Mouse (Mus musculus): ENCODE measurements around the gene Tmem47. TPM values are rescaled to one million over a fixed set of nuclear protein-coding genes. Genes with fewer than 3 reads are reported as not detected.

The Tmem47 gene
- polyA plus RNA-seq (2014; fragmentation: Nextera tagmentation; extraction: Ambion mirVana) = 39.2 and 45.4 TPM in 2 replicates

DNA sequence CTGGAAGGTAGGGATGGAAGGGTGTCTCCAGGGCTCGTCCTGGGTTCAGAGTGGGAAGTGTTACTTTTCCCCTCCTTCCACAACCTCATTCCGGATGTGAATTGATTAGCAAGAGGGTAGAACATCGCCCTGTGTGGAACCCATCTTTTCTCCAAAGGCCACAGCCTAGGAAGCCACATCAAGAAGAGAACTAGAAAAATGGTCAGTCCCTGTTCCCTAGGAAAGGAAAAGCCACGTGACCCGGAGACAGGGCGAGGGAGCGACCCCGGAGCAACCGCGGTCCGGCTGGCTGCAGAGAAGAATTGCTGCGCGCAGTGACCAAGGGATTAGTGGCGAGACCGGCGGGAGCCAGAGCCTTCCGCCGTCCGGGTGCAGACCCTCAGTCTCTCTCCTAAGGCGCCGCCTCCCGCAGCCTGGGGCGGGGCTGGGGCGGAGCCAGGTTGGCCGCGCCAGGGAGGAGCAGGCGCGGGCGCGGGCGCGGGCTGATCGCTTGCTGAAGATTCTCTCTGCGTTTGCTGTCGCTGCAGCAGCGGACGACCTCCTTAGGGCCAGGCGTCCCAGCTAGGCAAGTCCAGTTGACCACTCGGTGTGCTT, at the start of gene Tmem47:
Gene Tmem47 (plus strand): TSS at position 489 of the 594 bp plus-strand sequence.
- 9% methylated on average over 31 of the region's 39 CpGs for WGBS
- no peaks in the 10 kb centered on the region for H3K4me1 ChIP-seq (ENCODE audit: control insufficient read depth, insufficient read depth, low read length)
- peak within 1 kb of the TSS; percentile 64 for H3K9ac ChIP-seq (replicated peaks; ENCODE audit: low read length)
- H3K4me3 ChIP-seq (ENCODE audit: low read depth, low read length) = peak within 1 kb of the TSS; percentile 58
- DNase-seq (ENCODE audit: low spot score) = peak; percentile 83
- peak within 1 kb of the TSS; percentile 48; the same call in 1 of the 2 replicates for H3K27ac ChIP-seq (replicated peaks; ENCODE audit: low read depth, low read length)
- H3K9me3 ChIP-seq (replicated peaks; ENCODE audit: control insufficient read depth, low read length) = no peaks in the 10 kb centered on the region
- ATAC-seq (replicated peaks; ENCODE audit: insufficient number of reproducible peaks, low FRiP score, low TSS enrichment, low read depth) = peak; percentile 97
- peak within 1 kb of the TSS; percentile 33 for H3K4me2 ChIP-seq (ENCODE audit: low read depth, low read length)
- no peaks in the 10 kb centered on the region for H3K36me3 ChIP-seq (replicated peaks; ENCODE audit: control insufficient read depth, insufficient read depth, low read depth, low read length)
- H3K27me3 ChIP-seq (ENCODE audit: control insufficient read depth, insufficient read depth, low read length) = no peaks in the 10 kb centered on the region

DNA sequence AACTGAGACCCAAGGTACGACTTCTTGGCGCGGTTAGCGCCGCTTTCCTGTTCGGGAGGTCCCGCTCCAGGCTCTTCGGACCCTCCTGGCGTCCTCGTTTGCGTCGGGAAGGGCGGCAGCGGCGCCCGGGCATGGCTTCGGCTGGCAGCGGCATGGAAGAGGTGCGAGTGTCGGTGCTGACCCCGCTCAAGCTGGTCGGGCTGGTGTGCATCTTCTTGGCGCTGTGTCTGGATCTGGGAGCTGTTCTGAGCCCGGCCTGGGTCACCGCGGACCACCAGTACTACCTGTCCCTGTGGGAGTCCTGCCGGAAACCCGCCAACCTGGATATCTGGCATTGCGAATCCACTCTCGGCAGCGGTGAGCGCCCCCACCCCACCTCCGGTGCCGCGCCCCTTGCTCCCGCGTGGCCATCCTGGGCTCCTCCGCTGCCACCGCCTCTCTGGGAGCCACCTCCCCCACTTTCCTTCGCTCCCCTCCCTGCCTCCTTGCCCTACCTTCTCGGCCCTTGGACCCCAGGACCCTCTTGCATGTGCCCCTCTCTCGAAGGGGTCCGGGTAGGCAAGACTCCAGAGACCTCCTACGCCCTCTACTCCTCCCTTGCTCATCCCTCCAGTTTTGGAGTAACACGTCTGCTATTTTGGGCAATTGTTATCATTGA, 435 bp downstream of the Tmem47 start:
- Histone ChIP-seq H3K36me3 (replicated peaks; ENCODE audit: control insufficient read depth, insufficient read depth, low read depth, low read length) (no peaks in the 10 kb centered on the region), H3K4me3 (ENCODE audit: low read depth, low read length) (peak overlapping the region; percentile 58), H3K27ac (replicated peaks; ENCODE audit: low read depth, low read length) (peak overlapping the region; percentile 48; the same call in 1 of the 2 replicates), H3K9me3 (replicated peaks; ENCODE audit: control insufficient read depth, low read length) (no peaks in the 10 kb centered on the region), H3K4me1 (ENCODE audit: control insufficient read depth, insufficient read depth, low read length) (no peaks in the 10 kb centered on the region), H3K4me2 (ENCODE audit: low read depth, low read length) (peak overlapping the region; percentile 33), H3K27me3 (ENCODE audit: control insufficient read depth, insufficient read depth, low read length) (no peaks in the 10 kb centered on the region), H3K9ac (replicated peaks; ENCODE audit: low read length) (peak overlapping the region; percentile 64)
- ATAC-seq (replicated peaks; ENCODE audit: insufficient number of reproducible peaks, low FRiP score, low TSS enrichment, low read depth) (peak; percentile 46), DNase-seq (ENCODE audit: low spot score) (peak; percentile 23)
- 13% methylated on average over 44 of the region's 45 CpGs for WGBS

DNA sequence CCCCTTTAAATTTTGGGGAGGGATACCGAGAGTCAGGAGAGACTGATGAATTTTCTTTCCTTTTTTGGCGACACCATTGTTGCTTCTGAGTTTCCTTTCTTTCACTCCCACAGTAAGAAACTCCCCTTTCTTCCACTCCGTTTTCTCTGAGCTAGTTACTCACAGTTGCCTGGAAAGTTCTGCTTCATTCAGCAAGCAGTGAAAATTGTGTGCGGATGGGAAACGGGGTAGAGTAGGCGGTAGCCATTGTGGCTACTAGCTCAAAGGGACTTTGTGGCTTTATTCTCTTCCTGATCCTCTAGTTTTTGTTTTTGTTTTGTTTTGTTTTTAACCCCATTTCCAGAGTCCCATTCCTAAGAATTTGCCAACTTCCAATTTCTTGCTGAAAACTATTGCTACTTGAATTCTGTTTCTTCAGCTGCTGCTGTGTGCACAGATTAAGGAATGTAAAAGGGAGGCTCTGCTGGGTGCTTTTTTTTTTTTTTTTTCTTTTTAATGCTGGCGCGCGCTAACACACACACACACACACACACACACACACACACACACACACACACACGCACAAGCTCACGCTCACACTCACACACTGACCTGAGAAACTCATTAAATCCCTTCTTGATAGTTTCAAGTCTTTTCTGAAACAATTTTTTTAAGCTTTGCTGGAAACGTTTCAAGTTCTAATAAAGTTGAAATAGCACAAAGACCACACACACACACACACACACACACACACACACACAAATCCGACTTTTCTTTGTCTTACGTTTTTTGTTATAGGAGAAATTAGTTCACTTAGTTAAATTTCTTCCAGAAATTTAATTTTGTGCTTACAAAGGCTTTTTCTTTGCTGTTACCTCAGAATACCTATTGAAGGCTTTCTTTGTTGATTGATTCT, 1.5 kb downstream of the Tmem47 start:
- Histone ChIP-seq H3K4me1 (ENCODE audit: control insufficient read depth, insufficient read depth, low read length) (no peaks in the 10 kb centered on the region), H3K4me3 (ENCODE audit: low read depth, low read length) (peak overlapping the region; percentile 58), H3K4me2 (ENCODE audit: low read depth, low read length) (peak overlapping the region; percentile 21), H3K9me3 (replicated peaks; ENCODE audit: control insufficient read depth, low read length) (no peaks in the 10 kb centered on the region), H3K36me3 (replicated peaks; ENCODE audit: control insufficient read depth, insufficient read depth, low read depth, low read length) (no peaks in the 10 kb centered on the region), H3K27me3 (ENCODE audit: control insufficient read depth, insufficient read depth, low read length) (no peaks in the 10 kb centered on the region), H3K27ac (replicated peaks; ENCODE audit: low read depth, low read length) (peak overlapping the region; percentile 80), H3K9ac (replicated peaks; ENCODE audit: low read length) (peak overlapping the region; percentile 64)
- ATAC-seq (replicated peaks; ENCODE audit: insufficient number of reproducible peaks, low FRiP score, low TSS enrichment, low read depth) (no peak), DNase-seq (ENCODE audit: low spot score) (peak; percentile 28)
- WGBS = 11% methylated on average over 11 of the region's 14 CpGs

DNA sequence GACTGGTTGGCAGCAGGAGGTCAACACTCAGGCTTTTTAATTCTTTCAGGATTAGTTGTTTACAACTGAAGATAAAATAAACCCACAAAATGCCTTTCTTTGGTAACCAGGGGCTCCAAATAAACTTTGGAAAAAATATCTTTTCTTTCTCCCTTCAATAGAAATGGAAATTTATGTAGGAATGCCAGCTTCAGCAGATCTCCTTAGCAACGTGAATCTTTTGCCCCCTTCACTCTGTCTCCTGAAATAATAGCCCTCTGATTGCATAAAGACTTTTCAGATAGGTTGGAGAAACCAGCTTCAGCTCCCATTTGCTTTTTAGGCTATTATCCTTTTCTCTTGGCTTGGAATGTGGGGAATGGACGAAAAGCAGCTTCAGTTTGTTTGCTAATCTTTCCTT, 2.2 kb downstream of the Tmem47 start:
- DNase-seq (ENCODE audit: low spot score) (peak; percentile 31), ATAC-seq (replicated peaks; ENCODE audit: insufficient number of reproducible peaks, low FRiP score, low TSS enrichment, low read depth) (no peak)
- Histone ChIP-seq H3K4me1 (ENCODE audit: control insufficient read depth, insufficient read depth, low read length) (no peaks in the 10 kb centered on the region), H3K4me3 (ENCODE audit: low read depth, low read length) (peak overlapping the region; percentile 58), H3K27ac (replicated peaks; ENCODE audit: low read depth, low read length) (no peak overlapping the region), H3K9me3 (replicated peaks; ENCODE audit: control insufficient read depth, low read length) (no peaks in the 10 kb centered on the region), H3K36me3 (replicated peaks; ENCODE audit: control insufficient read depth, insufficient read depth, low read depth, low read length) (no peaks in the 10 kb centered on the region), H3K9ac (replicated peaks; ENCODE audit: low read length) (peak overlapping the region; percentile 30; the same call in 1 of the 2 replicates), H3K27me3 (ENCODE audit: control insufficient read depth, insufficient read depth, low read length) (no peaks in the 10 kb centered on the region), H3K4me2 (ENCODE audit: low read depth, low read length) (peak overlapping the region; percentile 13)
- 5% methylated on average over 2 of the region's 2 CpGs for whole genome bisulfite sequencing

DNA sequence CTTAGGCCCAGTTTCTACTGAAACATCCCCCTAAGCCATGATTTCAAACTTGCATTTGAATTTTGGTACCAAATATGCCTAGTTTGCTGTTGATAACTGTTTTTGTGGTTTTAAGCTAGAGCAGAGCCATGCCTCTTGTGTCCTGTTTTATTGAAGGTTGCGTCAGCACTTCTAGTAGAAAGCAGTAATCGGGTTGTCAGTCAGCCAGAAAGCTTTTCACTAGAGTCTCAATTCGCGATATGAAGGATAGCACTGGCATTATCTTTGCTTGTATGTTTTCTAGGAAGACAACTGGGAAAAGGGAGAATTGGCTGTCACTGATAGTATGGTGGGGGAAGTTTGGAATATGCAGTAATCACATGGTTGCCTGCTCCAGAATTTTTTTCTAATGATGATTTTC, 3.3 kb downstream of the Tmem47 start:
- Histone ChIP-seq H3K4me1 (ENCODE audit: control insufficient read depth, insufficient read depth, low read length) (no peaks in the 10 kb centered on the region), H3K4me2 (ENCODE audit: low read depth, low read length) (peak overlapping the region; percentile 25; the same call in 1 of the 2 replicates), H3K36me3 (replicated peaks; ENCODE audit: control insufficient read depth, insufficient read depth, low read depth, low read length) (no peaks in the 10 kb centered on the region), H3K27me3 (ENCODE audit: control insufficient read depth, insufficient read depth, low read length) (no peaks in the 10 kb centered on the region), H3K9me3 (replicated peaks; ENCODE audit: control insufficient read depth, low read length) (no peaks in the 10 kb centered on the region), H3K4me3 (ENCODE audit: low read depth, low read length) (no peak overlapping the region), H3K27ac (replicated peaks; ENCODE audit: low read depth, low read length) (no peak overlapping the region), H3K9ac (replicated peaks; ENCODE audit: low read length) (no peak overlapping the region)
- WGBS = 51% methylated on average over 4 of the region's 4 CpGs
- ATAC-seq (replicated peaks; ENCODE audit: insufficient number of reproducible peaks, low FRiP score, low TSS enrichment, low read depth) (no peak), DNase-seq (ENCODE audit: low spot score) (no peak)

DNA sequence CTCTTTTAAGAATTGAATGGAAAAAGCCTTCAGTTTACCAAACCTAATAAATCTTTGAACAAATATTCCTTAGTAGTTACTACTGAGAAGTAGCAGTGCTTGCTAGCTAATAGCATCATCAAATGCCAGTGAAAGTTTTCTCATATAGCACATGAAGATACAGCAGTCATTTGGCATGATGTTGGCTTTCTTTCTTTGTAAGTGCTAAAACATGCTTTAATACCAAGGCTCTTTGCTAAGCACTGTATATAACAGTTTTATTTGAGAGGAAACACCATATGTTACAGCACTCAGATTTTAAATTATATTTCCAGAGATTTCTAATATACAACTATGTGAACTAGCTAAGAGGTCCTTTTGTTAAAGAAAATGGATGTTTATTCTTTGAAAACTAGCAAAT, 8.0 kb downstream of the Tmem47 start:
- Histone ChIP-seq H3K4me1 (ENCODE audit: control insufficient read depth, insufficient read depth, low read length) (no peaks in the 10 kb centered on the region), H3K27me3 (ENCODE audit: control insufficient read depth, insufficient read depth, low read length) (no peaks in the 10 kb centered on the region), H3K9me3 (replicated peaks; ENCODE audit: control insufficient read depth, low read length) (no peaks in the 10 kb centered on the region), H3K36me3 (replicated peaks; ENCODE audit: control insufficient read depth, insufficient read depth, low read depth, low read length) (no peaks in the 10 kb centered on the region), H3K4me3 (ENCODE audit: low read depth, low read length) (no peak overlapping the region), H3K9ac (replicated peaks; ENCODE audit: low read length) (no peak overlapping the region), H3K4me2 (ENCODE audit: low read depth, low read length) (no peak overlapping the region), H3K27ac (replicated peaks; ENCODE audit: low read depth, low read length) (no peak overlapping the region)
- no peak for DNase-seq (ENCODE audit: low spot score)
- ATAC-seq (replicated peaks; ENCODE audit: insufficient number of reproducible peaks, low FRiP score, low TSS enrichment, low read depth) = no peak

DNA sequence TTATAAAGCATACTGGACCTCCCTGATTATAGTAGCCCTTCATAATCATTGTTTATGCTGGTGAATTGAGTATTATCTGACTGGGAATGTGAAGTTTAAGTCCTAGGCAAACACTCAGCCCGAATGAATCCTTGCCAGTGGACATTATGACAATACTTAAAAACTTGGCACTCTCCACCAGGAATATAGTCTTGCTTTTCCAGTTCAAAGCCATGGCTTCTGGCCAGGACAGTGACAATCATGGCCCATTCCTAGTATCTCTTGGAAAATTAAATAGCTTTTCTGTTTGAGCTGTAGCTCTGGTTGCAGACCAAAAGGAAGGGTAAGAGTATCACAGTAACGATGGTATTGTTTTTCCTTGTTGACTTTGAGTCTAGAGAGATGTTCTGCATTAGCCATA, 10.5 kb downstream of the Tmem47 start:
- Histone ChIP-seq H3K27me3 (ENCODE audit: control insufficient read depth, insufficient read depth, low read length) (no peaks in the 10 kb centered on the region), H3K4me3 (ENCODE audit: low read depth, low read length) (no peak overlapping the region), H3K27ac (replicated peaks; ENCODE audit: low read depth, low read length) (no peak overlapping the region), H3K9ac (replicated peaks; ENCODE audit: low read length) (no peak overlapping the region), H3K4me2 (ENCODE audit: low read depth, low read length) (no peak overlapping the region), H3K4me1 (ENCODE audit: control insufficient read depth, insufficient read depth, low read length) (no peaks in the 10 kb centered on the region), H3K36me3 (replicated peaks; ENCODE audit: control insufficient read depth, insufficient read depth, low read depth, low read length) (no peaks in the 10 kb centered on the region), H3K9me3 (replicated peaks; ENCODE audit: control insufficient read depth, low read length) (no peaks in the 10 kb centered on the region)
- 65% methylated on average over 2 of the region's 2 CpGs for WGBS
- no peak for ATAC-seq (replicated peaks; ENCODE audit: insufficient number of reproducible peaks, low FRiP score, low TSS enrichment, low read depth)
- DNase-seq (ENCODE audit: low spot score) = no peak

Measured in embryonic facial prominence, embryonic 11.5 days (tissue).